Mouse (Mus musculus) hindbrain, postnatal 0 days (tissue): ENCODE measurements around the gene Znrf1. TPM values are rescaled to one million over a fixed set of nuclear protein-coding genes. Genes with fewer than 3 reads are reported as not detected.

Experiments
- ATAC-seq: fragments of 200-750 bp; cut with Nextera tagmentation; 2 replicates; pipeline ENCODE4 v1.8.0; 2017; ENCODE audit warnings: mild to moderate bottlenecking, moderate TSS enrichment, moderate library complexity
- DNase-seq: peaks from one replicate; pipeline ENCODE4 v3.0.0-alpha.2; 2015; ENCODE audit warnings: low spot score
- H3K27ac ChIP-seq: fragments of 300-500 bp; sonication (generic); 2 replicates; pipeline ENCODE4 v1.5.1; 2014; ENCODE audit warnings: mild to moderate bottlenecking
- H3K27me3 ChIP-seq: fragments of 300-500 bp; sonication (generic); 2 replicates; pipeline ENCODE4 v1.6.1; 2014; ENCODE audit warnings: low read length, mixed read lengths; ENCODE audit not compliant: insufficient read depth
- H3K36me3 ChIP-seq: fragments of 300-500 bp; sonication (generic); 2 replicates; pipeline ENCODE4 v1.6.1; 2014; ENCODE audit warnings: low read length, mixed read lengths; ENCODE audit not compliant: insufficient read depth
- H3K4me1 ChIP-seq: fragments of 300-500 bp; sonication (generic); 2 replicates; pipeline ENCODE4 v1.6.1; 2014; ENCODE audit warnings: antibody characterized with exemption, low read length, mixed read lengths; ENCODE audit not compliant: insufficient read depth
- H3K4me2 ChIP-seq: fragments of 300-500 bp; sonication (generic); 2 replicates; pipeline ENCODE4 v1.6.1; 2014; ENCODE audit warnings: low read depth, mild to moderate bottlenecking, low read length, moderate library complexity, mixed read lengths
- H3K4me3 ChIP-seq: fragments of 300-500 bp; sonication (generic); 2 replicates; pipeline ENCODE4 v1.5.1; 2014; ENCODE audit warnings: low read length
- H3K9ac ChIP-seq: fragments of 300-500 bp; sonication (generic); replicated peaks from 2 replicates; pipeline ENCODE4 v1.6.1; 2014; ENCODE audit warnings: mild to moderate bottlenecking, low read length, moderate library complexity, mixed read lengths
- H3K9me3 ChIP-seq: fragments of 300-500 bp; sonication (generic); 2 replicates; pipeline ENCODE4 v1.6.1; 2016; ENCODE audit warnings: low read length, mixed read lengths
- CTCF ChIP-seq: IDR thresholded peaks from 2 replicates; pipeline ENCODE4 v1.5.1; 2016; ENCODE audit warnings: antibody characterized with exemption, control low read depth, low read depth
- WGBS: fragments of 180-500 bp; shearing (Covaris S2); extraction: QIAGEN DNeasy Blood & Tissue Kit; methylation state at CpG from one replicate; pipeline ENCODE4 v1.1.7; 2014; 5-methylcytosine and 5-hydroxymethylcytosine counted together
- polyA plus RNA-seq: library from polyadenylated mRNA; unstranded; fragments of >200 nt; fragmentation: Nextera tagmentation; extraction: Ambion mirVana; gene quantifications from 2 replicates; pipeline ENCODE4 v1.2.1, GENCODE M21; 2015
- total RNA-seq: library from RNA; depleted of rRNA; stranded (reverse); fragments of >200 nt; gene quantifications from 2 replicates; pipeline ENCODE4 v1.2.3, GENCODE M21; 2014

The Znrf1 gene
- total and polyA plus RNA-seq, 2 experiments from 2014 or later: 76.1 to 194 TPM

- Histone ChIP-seq H3K4me1 (peaks cover 10% of the 10 kb centered on the region; the same call in 1 of the 2 replicates), H3K9me3 (no peaks in the 10 kb centered on the region), H3K27ac (no peak overlapping the region), H3K27me3 (no peaks in the 10 kb centered on the region), H3K9ac (no peak overlapping the region), H3K4me2 (no peak overlapping the region), H3K36me3 (no peaks in the 10 kb centered on the region), H3K4me3 (no peak overlapping the region)
- no peak for ATAC-seq
- 77% methylated on average over 4 of the region's 4 CpGs for WGBS
- no peak for DNase-seq
- TF ChIP-seq CTCF: no peak
Observed at GRCm38 (mm10) chr8:111561824-111562223, 25.9 kb downstream of the Znrf1 start.

- H3K9me3 ChIP-seq: no peaks in the 10 kb centered on the region
- H3K4me3 ChIP-seq: no peak overlapping the region
- H3K9ac ChIP-seq: no peak overlapping the region
- ATAC-seq (no peak), DNase-seq (no peak)
- TF ChIP-seq CTCF: no peak
- H3K27me3 ChIP-seq: no peaks in the 10 kb centered on the region
- H3K27ac ChIP-seq: no peak overlapping the region
- H3K36me3 ChIP-seq: no peaks in the 10 kb centered on the region
- H3K4me2 ChIP-seq: no peak overlapping the region
- peaks cover 12% of the 10 kb centered on the region; the same call in 1 of the 2 replicates for H3K4me1 ChIP-seq
- WGBS: 93% methylated on average over 5 of the region's 5 CpGs
Observed at GRCm38 (mm10) chr8:111562274-111562803, 26.4 kb downstream of the Znrf1 start.

GRCm38 (mm10) chr8:111563075-111563474 lies 27.2 kb downstream of the Znrf1 start:
- Histone ChIP-seq H3K27ac (no peak overlapping the region), H3K4me2 (no peak overlapping the region), H3K27me3 (no peaks in the 10 kb centered on the region), H3K9ac (no peak overlapping the region), H3K9me3 (no peaks in the 10 kb centered on the region), H3K36me3 (no peaks in the 10 kb centered on the region), H3K4me3 (no peak overlapping the region), H3K4me1 (peaks cover 20% of the 10 kb centered on the region)
- ATAC-seq (no peak), DNase-seq (no peak)
- no peak for TF ChIP-seq CTCF
- 97% methylated on average over 5 of the region's 5 CpGs for WGBS

DNA sequence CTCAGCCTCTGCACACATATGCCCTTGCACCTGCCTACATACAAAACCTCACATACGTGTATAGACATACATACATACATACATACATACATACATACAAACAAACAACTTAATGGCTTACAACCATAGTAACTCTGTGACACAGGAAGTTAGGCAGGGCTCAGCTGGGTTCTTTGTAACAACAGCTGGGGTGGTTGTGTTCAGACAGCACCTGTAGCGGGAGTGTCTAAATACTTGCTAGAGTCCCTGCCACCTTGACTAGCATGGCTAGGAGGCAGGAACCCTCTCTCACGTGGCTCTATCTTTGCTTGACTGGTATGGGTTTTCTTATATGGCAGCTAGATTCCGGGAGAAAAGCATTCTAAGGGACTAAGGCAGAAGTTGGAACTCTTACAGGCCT lies 27.8 kb downstream of the Znrf1 start:
- no peak for TF ChIP-seq CTCF
- Histone ChIP-seq H3K27me3 (no peaks in the 10 kb centered on the region), H3K4me3 (no peak overlapping the region), H3K36me3 (no peaks in the 10 kb centered on the region), H3K9ac (no peak overlapping the region), H3K4me2 (no peak overlapping the region), H3K4me1 (peaks cover 24% of the 10 kb centered on the region), H3K9me3 (no peaks in the 10 kb centered on the region), H3K27ac (no peak overlapping the region)
- ATAC-seq (no peak), DNase-seq (no peak)
- WGBS: 86% methylated on average over 4 of the region's 4 CpGs

- Histone ChIP-seq H3K9ac (no peak overlapping the region), H3K36me3 (no peaks in the 10 kb centered on the region), H3K27me3 (no peaks in the 10 kb centered on the region), H3K9me3 (no peaks in the 10 kb centered on the region), H3K4me2 (no peak overlapping the region), H3K4me1 (peaks cover 24% of the 10 kb centered on the region), H3K27ac (no peak overlapping the region), H3K4me3 (no peak overlapping the region)
- no peak for TF ChIP-seq CTCF
- ATAC-seq (no peak), DNase-seq (no peak)
- 76% methylated on average over 2 of the region's 2 CpGs for WGBS
Observed at GRCm38 (mm10) chr8:111564093-111564492, 28.2 kb downstream of the Znrf1 start.

DNA sequence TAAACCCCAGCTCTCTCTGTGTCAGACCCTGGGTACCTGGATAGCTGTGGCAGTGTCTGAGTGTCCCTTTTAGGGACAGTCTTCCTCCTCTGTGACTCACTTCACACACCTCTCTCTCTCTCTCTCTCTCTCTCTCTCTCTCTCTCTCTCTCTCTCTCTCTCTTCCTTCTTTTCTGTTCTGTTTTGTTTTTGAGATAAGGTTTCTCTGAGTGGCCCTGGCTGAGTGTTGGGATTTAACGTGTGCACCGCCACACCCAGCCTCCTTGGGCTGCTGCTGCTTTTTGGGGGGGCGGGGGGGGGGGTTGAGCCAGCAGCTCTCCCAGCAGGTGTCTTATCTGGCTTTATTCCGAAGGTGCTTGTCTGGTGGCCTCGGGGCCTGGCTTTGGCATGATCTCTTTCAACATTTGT lies 29.9 kb downstream of the Znrf1 start:
- TF ChIP-seq CTCF: no peak
- Histone ChIP-seq H3K9ac (no peak overlapping the region), H3K27ac (no peak overlapping the region), H3K4me2 (no peak overlapping the region), H3K27me3 (no peaks in the 10 kb centered on the region), H3K36me3 (no peaks in the 10 kb centered on the region), H3K4me1 (peaks cover 27% of the 10 kb centered on the region), H3K4me3 (no peak overlapping the region), H3K9me3 (no peaks in the 10 kb centered on the region)
- 38% methylated on average over 5 of the region's 5 CpGs for WGBS
- DNase-seq: no peak
- no peak for ATAC-seq

DNA sequence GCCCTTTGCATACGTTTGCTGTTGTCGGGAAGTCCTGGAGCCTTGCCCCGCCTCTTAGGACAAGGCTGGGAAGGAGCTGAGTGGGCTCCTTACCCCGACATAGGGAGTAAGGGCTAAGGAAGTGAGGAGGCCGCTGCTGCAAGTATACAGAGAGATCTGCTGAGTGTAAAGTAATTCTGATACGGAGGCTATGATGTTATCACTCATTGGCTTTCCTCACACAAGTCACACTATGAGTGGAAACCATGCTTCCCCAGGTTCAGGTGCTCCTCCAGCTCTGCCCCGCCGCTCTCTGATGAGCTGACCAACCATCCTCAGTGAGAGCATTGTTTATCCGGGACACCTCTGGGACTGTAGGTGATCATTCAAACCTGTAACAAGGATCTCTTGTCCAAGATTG lies 30.4 kb downstream of the Znrf1 start:
- no peaks in the 10 kb centered on the region for H3K9me3 ChIP-seq
- H3K27me3 ChIP-seq: no peaks in the 10 kb centered on the region
- no peak overlapping the region for H3K27ac ChIP-seq
- no peak overlapping the region for H3K4me3 ChIP-seq
- no peak overlapping the region for H3K4me2 ChIP-seq
- 69% methylated on average over 9 of the region's 9 CpGs for WGBS
- peaks cover 27% of the 10 kb centered on the region for H3K4me1 ChIP-seq
- ATAC-seq (no peak), DNase-seq (no peak)
- no peak overlapping the region for H3K9ac ChIP-seq
- no peak for TF ChIP-seq CTCF
- no peaks in the 10 kb centered on the region for H3K36me3 ChIP-seq
